Mouse (Mus musculus) neural tube, embryonic 11.5 days (tissue): ENCODE measurements around the gene Trir. TPM values are rescaled to one million over a fixed set of nuclear protein-coding genes. Genes with fewer than 3 reads are reported as not detected.

Source experiments
- ATAC-seq: fragments of 200-750 bp; cut with Nextera tagmentation; 2 replicates; pipeline ENCODE4 v1.8.0; 2017; ENCODE audit warnings: moderate number of reproducible peaks, mild to moderate bottlenecking, moderate TSS enrichment, moderate library complexity; ENCODE audit not compliant: insufficient read depth, low FRiP score, low TSS enrichment
- DNase-seq: peaks from one replicate; pipeline ENCODE4 v3.0.0-alpha.2; 2015; ENCODE audit warnings: low spot score
- H3K27ac ChIP-seq: fragments of 300-500 bp; sonication (generic); 2 replicates; pipeline ENCODE4 v1.5.1; 2014; ENCODE audit warnings: low read depth, mild to moderate bottlenecking, low read length
- H3K27me3 ChIP-seq: fragments of 300-500 bp; sonication (generic); 2 replicates; pipeline ENCODE4 v1.6.1; 2014; ENCODE audit warnings: mild to moderate bottlenecking, low read length, mixed read lengths; ENCODE audit not compliant: control insufficient read depth, insufficient read depth
- H3K36me3 ChIP-seq: fragments of 300-500 bp; sonication (generic); 2 replicates; pipeline ENCODE4 v1.6.1; 2014; ENCODE audit warnings: mild to moderate bottlenecking, low read length, moderate library complexity, mixed read lengths; ENCODE audit not compliant: control insufficient read depth, insufficient read depth
- H3K4me1 ChIP-seq: fragments of 300-500 bp; sonication (generic); 2 replicates; pipeline ENCODE4 v1.6.1; 2014; ENCODE audit warnings: low read length, mixed read lengths; ENCODE audit not compliant: control insufficient read depth, insufficient read depth
- H3K4me2 ChIP-seq: fragments of 300-500 bp; sonication (generic); 2 replicates; pipeline ENCODE4 v1.6.1; 2014; ENCODE audit warnings: low read depth, mild to moderate bottlenecking, moderate library complexity
- H3K4me3 ChIP-seq: fragments of 300-500 bp; sonication (generic); 2 replicates; pipeline ENCODE4 v1.5.1; 2014; ENCODE audit warnings: low read depth, low read length
- H3K9ac ChIP-seq: fragments of 300-500 bp; sonication (generic); 2 replicates; pipeline ENCODE4 v1.6.1; 2014; ENCODE audit warnings: mild to moderate bottlenecking, low read length
- H3K9me3 ChIP-seq: fragments of 300-500 bp; sonication (generic); 2 replicates; pipeline ENCODE4 v1.6.1; 2016; ENCODE audit warnings: low read length; ENCODE audit not compliant: control insufficient read depth
- WGBS: fragments of 180-500 bp; shearing (Covaris S2); extraction: QIAGEN DNeasy Blood & Tissue Kit; methylation state at CpG from one replicate; pipeline ENCODE4 v1.1.7; 2014; 5-methylcytosine and 5-hydroxymethylcytosine counted together
- polyA plus RNA-seq: library from polyadenylated mRNA; unstranded; fragments of >200 nt; fragmentation: Nextera tagmentation; extraction: Ambion mirVana; gene quantifications from 2 replicates; pipeline ENCODE4 v1.2.1, GENCODE M21; 2014

Trir gene
- polyA plus RNA-seq, 1 experiment from 2014 or later: 158 TPM

- Histone ChIP-seq H3K4me2 (no peak overlapping the region), H3K36me3 (peaks cover 4% of the 10 kb centered on the region), H3K4me3 (no peak overlapping the region), H3K27me3 (no peaks in the 10 kb centered on the region), H3K9me3 (no peaks in the 10 kb centered on the region), H3K9ac (no peak overlapping the region), H3K4me1 (no peaks in the 10 kb centered on the region), H3K27ac (no peak overlapping the region)
- DNase-seq (no peak), ATAC-seq (no peak)
- 98% methylated on average over 2 of the region's 2 CpGs for WGBS
These were observed 40.5 kb downstream of the Trir start for GRCm38 (mm10) chr8:85067155-85067554.

- Histone ChIP-seq H3K4me2 (no peak within 1 kb of the TSS), H3K4me3 (no peak within 1 kb of the TSS), H3K27ac (no peak within 1 kb of the TSS), H3K4me1 (peaks cover 5% of the 10 kb centered on the region; the same call in 1 of the 2 replicates), H3K9ac (no peak within 1 kb of the TSS), H3K27me3 (no peaks in the 10 kb centered on the region), H3K36me3 (peaks cover 4% of the 10 kb centered on the region), H3K9me3 (no peaks in the 10 kb centered on the region)
- no peak for DNase-seq
- ATAC-seq: no peak
These were observed 41.4 kb downstream of the Trir start, which contains the start of gene Gm5741 for GRCm38 (mm10) chr8:85067982-85068381. TSS of gene Gm5741 (minus strand) at chr8:85067982.

GRCm38 (mm10) chr8:85071041-85071440, 44.4 kb downstream of the Trir start:
- 82% methylated on average over 5 of the region's 5 CpGs for WGBS
- Histone ChIP-seq H3K9ac (peak overlapping the region; percentile 26; the same call in 1 of the 2 replicates), H3K4me2 (peak overlapping the region; percentile 66), H3K27ac (peak overlapping the region; percentile 88; the same call in 1 of the 2 replicates), H3K36me3 (peaks cover 15% of the 10 kb centered on the region), H3K27me3 (no peaks in the 10 kb centered on the region), H3K4me3 (peak overlapping the region; percentile 91; the same call in 1 of the 2 replicates), H3K4me1 (peaks cover 5% of the 10 kb centered on the region; the same call in 1 of the 2 replicates), H3K9me3 (no peaks in the 10 kb centered on the region)
- ATAC-seq: no peak
- DNase-seq: no peak

- Histone ChIP-seq H3K4me2 (peak within 1 kb of the TSS; percentile 66), H3K4me1 (peaks cover 5% of the 10 kb centered on the region; the same call in 1 of the 2 replicates), H3K27ac (peak within 1 kb of the TSS; percentile 88), H3K9me3 (no peaks in the 10 kb centered on the region), H3K4me3 (peak within 1 kb of the TSS; percentile 91), H3K36me3 (peaks cover 13% of the 10 kb centered on the region), H3K9ac (peak within 1 kb of the TSS; percentile 84), H3K27me3 (no peaks in the 10 kb centered on the region)
- 0% methylated on average over 66 of the region's 68 CpGs for WGBS
- DNase-seq (peak; percentile 92), ATAC-seq (peak; percentile 85)
These were observed 45.1 kb downstream of the Trir start, which contains the start of gene Dhps for GRCm38 (mm10) chr8:85071514-85072281. TSS of gene Dhps (plus strand) at chr8:85071757.

DNA sequence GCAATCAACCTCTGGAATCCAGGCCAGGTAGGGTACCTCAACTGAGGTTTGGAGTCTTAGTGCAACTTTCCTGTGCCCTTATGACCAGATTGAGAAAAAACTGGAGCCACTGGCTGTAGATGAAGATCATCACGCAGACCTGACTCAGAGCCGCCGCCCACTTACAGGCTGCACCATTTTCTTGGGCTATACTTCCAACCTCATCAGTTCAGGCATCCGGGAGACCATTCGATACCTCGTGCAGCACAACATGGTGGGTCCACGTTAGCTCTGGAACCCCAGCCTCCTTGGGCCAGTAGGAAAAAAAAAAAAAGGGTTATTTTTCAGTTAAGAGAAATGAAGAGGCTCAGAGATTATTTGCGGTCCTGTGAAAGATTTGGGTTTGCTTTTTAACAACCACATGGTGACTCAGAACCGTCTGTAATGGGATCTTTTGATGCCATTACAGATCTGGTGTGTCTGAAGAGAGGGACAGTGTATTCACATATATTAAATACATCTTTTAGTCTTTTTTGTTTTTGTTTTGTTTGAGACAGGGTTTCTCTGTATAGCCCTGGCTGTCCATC, 45.8 kb downstream of the Trir start:
- 42% methylated on average over 9 of the region's 9 CpGs for WGBS
- Histone ChIP-seq H3K27me3 (no peaks in the 10 kb centered on the region), H3K36me3 (peaks cover 13% of the 10 kb centered on the region), H3K9ac (peak overlapping the region; percentile 84), H3K4me3 (peak overlapping the region; percentile 91), H3K27ac (no peak overlapping the region; the same call in 1 of the 2 replicates), H3K9me3 (no peaks in the 10 kb centered on the region), H3K4me2 (peak overlapping the region; percentile 66), H3K4me1 (peaks cover 5% of the 10 kb centered on the region; the same call in 1 of the 2 replicates)
- DNase-seq (no peak), ATAC-seq (no peak)

- no peak overlapping the region for H3K4me2 ChIP-seq
- no peak overlapping the region for H3K27ac ChIP-seq
- H3K9me3 ChIP-seq: no peaks in the 10 kb centered on the region
- H3K4me1 ChIP-seq: peaks cover 5% of the 10 kb centered on the region; the same call in 1 of the 2 replicates
- ATAC-seq (no peak), DNase-seq (no peak)
- 95% methylated on average over 15 of the region's 15 CpGs for WGBS
- H3K27me3 ChIP-seq: no peaks in the 10 kb centered on the region
- no peak overlapping the region for H3K9ac ChIP-seq
- peaks cover 13% of the 10 kb centered on the region for H3K36me3 ChIP-seq
- H3K4me3 ChIP-seq: no peak overlapping the region
These were observed 46.5 kb downstream of the Trir start for GRCm38 (mm10) chr8:85073041-85073612.

DNA sequence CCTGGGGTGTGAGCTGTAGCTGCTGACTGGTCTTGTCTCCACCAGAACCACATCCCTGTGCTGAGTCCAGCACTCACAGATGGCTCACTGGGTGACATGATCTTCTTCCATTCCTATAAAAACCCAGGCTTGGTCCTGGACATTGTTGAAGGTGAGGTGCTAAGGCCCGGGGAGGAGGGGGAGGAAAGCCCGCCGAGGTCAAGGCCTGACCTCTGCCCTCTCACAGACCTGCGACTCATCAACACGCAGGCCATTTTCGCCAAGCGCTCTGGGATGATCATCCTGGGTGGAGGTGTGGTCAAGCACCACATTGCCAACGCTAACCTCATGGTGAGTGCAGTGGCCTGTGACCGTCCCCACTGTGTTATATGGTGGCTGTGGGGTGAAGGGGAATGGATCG, 47.5 kb downstream of the Trir start:
- Histone ChIP-seq H3K27ac (no peak overlapping the region), H3K9ac (no peak overlapping the region), H3K27me3 (no peaks in the 10 kb centered on the region), H3K36me3 (peaks cover 13% of the 10 kb centered on the region), H3K4me2 (no peak overlapping the region), H3K4me1 (peaks cover 5% of the 10 kb centered on the region; the same call in 1 of the 2 replicates), H3K9me3 (no peaks in the 10 kb centered on the region), H3K4me3 (no peak overlapping the region)
- no peak for DNase-seq
- 88% methylated on average over 10 of the region's 10 CpGs for WGBS
- no peak for ATAC-seq

GRCm38 (mm10) chr8:85074617-85075016, 48.0 kb downstream of the Trir start:
- Histone ChIP-seq H3K36me3 (peaks cover 13% of the 10 kb centered on the region), H3K4me3 (no peak overlapping the region), H3K4me1 (peaks cover 6% of the 10 kb centered on the region; the same call in 1 of the 2 replicates), H3K27me3 (no peaks in the 10 kb centered on the region), H3K27ac (no peak overlapping the region), H3K9me3 (no peaks in the 10 kb centered on the region), H3K9ac (no peak overlapping the region), H3K4me2 (no peak overlapping the region)
- WGBS: 90% methylated on average over 10 of the region's 10 CpGs
- ATAC-seq (no peak), DNase-seq (no peak)
